Mouse (Mus musculus) MEL (cell line): Measurements from ENCODE around the gene Olfr1440. TPM values are rescaled to one million over a fixed set of nuclear protein-coding genes. Genes with fewer than 3 reads are reported as not detected.

Experiments used
- DNase-seq: peaks from one replicate; pipeline ENCODE4 v3.0.0; 2011; ENCODE audit warnings: low read depth, low spot score
- H3K27ac ChIP-seq: 2 replicates; pipeline ENCODE4 v1.5.1; 2012; ENCODE audit warnings: low read depth, mild to moderate bottlenecking, control low read depth, low read length, moderate library complexity; ENCODE audit not compliant: control insufficient read depth
- H3K27me3 ChIP-seq, 2 experiments: fragments of 150-350 bp in 1 of 2; sonication (generic) in 1 of 2; 2 replicates each; pipeline ENCODE4 v1.6.1; 2012; ENCODE audit warnings: low read length in 2 of 2, mild to moderate bottlenecking in 2 of 2, improper control_type of control experiment in 1 of 2, moderate library complexity in 1 of 2; ENCODE audit not compliant: insufficient read depth in 2 of 2, control insufficient read depth in 1 of 2
- H3K36me3 ChIP-seq, 2 experiments: 2 replicates each; pipeline ENCODE4 v1.6.1; 2012 to 2014; ENCODE audit warnings: low read length in 2 of 2, improper control_type of control experiment in 1 of 2, inconsistent platforms in 1 of 2, mild to moderate bottlenecking in 1 of 2; ENCODE audit not compliant: insufficient read depth in 2 of 2, control insufficient read depth in 1 of 2
- H3K4me1 ChIP-seq, 2 experiments: fragments of 150-350 bp in 1 of 2; sonication (generic) in 1 of 2; 2 replicates each; pipeline ENCODE4 v1.6.1; 2012; ENCODE audit warnings: low read length in 2 of 2, improper control_type of control experiment in 1 of 2, mild to moderate bottlenecking in 1 of 2; ENCODE audit not compliant: insufficient read depth in 2 of 2, control insufficient read depth in 1 of 2
- H3K4me3 ChIP-seq, 2 experiments: fragments of 150-350 bp in 1 of 2; sonication (generic) in 1 of 2; 2 replicates each; pipeline ENCODE4 v1.5.1; 2012; ENCODE audit warnings: low read depth in 2 of 2, low read length in 2 of 2, mild to moderate bottlenecking in 2 of 2, moderate library complexity in 2 of 2, control low read depth in 1 of 2, improper control_type of control experiment in 1 of 2; ENCODE audit not compliant: control insufficient read depth in 1 of 2, insufficient read depth in 1 of 2
- H3K79me2 ChIP-seq: 2 replicates; pipeline ENCODE4 v1.6.1; 2012; ENCODE audit warnings: mild to moderate bottlenecking, low read length, moderate library complexity; ENCODE audit not compliant: control insufficient read depth, poor library complexity, insufficient read depth
- H3K9ac ChIP-seq: 2 replicates; pipeline ENCODE4 v1.6.1; 2012; ENCODE audit warnings: low read depth, mild to moderate bottlenecking, control low read depth, low read length, moderate library complexity; ENCODE audit not compliant: control insufficient read depth, poor library complexity, severe bottlenecking
- H3K9me3 ChIP-seq: fragments of 150-350 bp; sonication (generic); replicated peaks from 2 replicates; pipeline ENCODE4 v1.6.1; 2012; ENCODE audit warnings: mild to moderate bottlenecking, low read length, improper control_type of control experiment, moderate library complexity; ENCODE audit not compliant: insufficient read depth
- BHLHE40 ChIP-seq: IDR thresholded peaks from 2 replicates; pipeline ENCODE4 v1.6.1; 2012; ENCODE audit warnings: low read depth, mild to moderate bottlenecking, inconsistent platforms, low read length, improper control_type of control experiment, borderline replicate concordance
- CHD1 ChIP-seq: IDR thresholded peaks from 2 replicates; pipeline ENCODE4 v1.6.1; 2012; ENCODE audit warnings: low read depth, mild to moderate bottlenecking, inconsistent platforms, low read length, improper control_type of control experiment
- CHD2 ChIP-seq: IDR thresholded peaks from 2 replicates; pipeline ENCODE4 v1.6.1; 2011; ENCODE audit warnings: low read length, improper control_type of control experiment
- CTCF ChIP-seq, 3 experiments: IDR thresholded peaks in 2 of 3; conservative IDR thresholded peaks in 1 of 3; 2 replicates each; pipeline ENCODE4 v1.5.1; 2011 to 2012; ENCODE audit warnings: low read length in 3 of 3, low read depth in 2 of 3, mild to moderate bottlenecking in 2 of 3, improper control_type of control experiment in 1 of 3, inconsistent platforms in 1 of 3, mixed read lengths in 1 of 3, moderate library complexity in 1 of 3; ENCODE audit not compliant: control insufficient read depth in 1 of 3, insufficient read depth in 1 of 3, poor library complexity in 1 of 3, severe bottlenecking in 1 of 3
- E2F4 ChIP-seq: IDR thresholded peaks from 2 replicates; pipeline ENCODE4 v1.6.1; 2011; ENCODE audit warnings: low read depth, low read length, improper control_type of control experiment, borderline replicate concordance
- ELF1 ChIP-seq: IDR thresholded peaks from 2 replicates; pipeline ENCODE4 v1.6.1; 2014; ENCODE audit warnings: low read depth, mild to moderate bottlenecking, inconsistent platforms, low read length, improper control_type of control experiment, moderate library complexity
- ETS1 ChIP-seq: IDR thresholded peaks from 2 replicates; pipeline ENCODE4 v1.6.1; 2012; ENCODE audit warnings: low read depth, mild to moderate bottlenecking, inconsistent platforms, low read length, improper control_type of control experiment, moderate library complexity
- JUND ChIP-seq: IDR thresholded peaks from 2 replicates; pipeline ENCODE4 v1.6.1; 2011; ENCODE audit warnings: low read depth, mild to moderate bottlenecking, improper control_type of control experiment, low read length
- KAT2A ChIP-seq: conservative IDR thresholded peaks from 2 replicates; pipeline ENCODE4 v1.6.1; 2012; ENCODE audit warnings: low read depth, low read length, improper control_type of control experiment, inconsistent platforms
- MAFK ChIP-seq: IDR thresholded peaks from 2 replicates; pipeline ENCODE4 v1.6.1; 2011; ENCODE audit warnings: low read depth, mild to moderate bottlenecking, low read length, improper control_type of control experiment, borderline replicate concordance
- NELFE ChIP-seq: IDR thresholded peaks from 2 replicates; pipeline ENCODE4 v1.6.1; 2011; ENCODE audit warnings: low read depth, low read length, improper control_type of control experiment
- NRF1 ChIP-seq: IDR thresholded peaks from 2 replicates; pipeline ENCODE4 v1.6.1; 2014; ENCODE audit warnings: low read depth, mild to moderate bottlenecking, inconsistent platforms, low read length, improper control_type of control experiment, moderate library complexity; ENCODE audit not compliant: poor library complexity, insufficient read depth, severe bottlenecking
- POLR2AphosphoS2 ChIP-seq: IDR thresholded peaks from 2 replicates; pipeline ENCODE4 v1.6.1; 2011; ENCODE audit warnings: low read length, improper control_type of control experiment
- RAD21 ChIP-seq: IDR thresholded peaks from 2 replicates; pipeline ENCODE4 v1.6.1; 2011; ENCODE audit warnings: mild to moderate bottlenecking, low read depth, low read length, improper control_type of control experiment
- SIN3A ChIP-seq: IDR thresholded peaks from 2 replicates; pipeline ENCODE4 v1.6.1; 2012; ENCODE audit warnings: low read length, improper control_type of control experiment, inconsistent platforms
- SMC3 ChIP-seq: IDR thresholded peaks from 2 replicates; pipeline ENCODE4 v1.6.1; 2011; ENCODE audit warnings: low read depth, low read length, improper control_type of control experiment
- TBP ChIP-seq: IDR thresholded peaks from 2 replicates; pipeline ENCODE4 v1.8.0; 2011; ENCODE audit warnings: low read depth, low read length, improper control_type of control experiment
- TCF12 ChIP-seq: IDR thresholded peaks from 2 replicates; pipeline ENCODE4 v1.6.1; 2014; ENCODE audit warnings: low read depth, mild to moderate bottlenecking, inconsistent platforms, low read length, improper control_type of control experiment, moderate library complexity
- UBTF ChIP-seq: IDR thresholded peaks from 2 replicates; pipeline ENCODE4 v1.6.1; 2012; ENCODE audit warnings: low read depth, mild to moderate bottlenecking, inconsistent platforms, low read length, improper control_type of control experiment, moderate library complexity, borderline replicate concordance; ENCODE audit not compliant: insufficient read depth
- ZC3H11A ChIP-seq: IDR thresholded peaks from 2 replicates; pipeline ENCODE4 v1.6.1; 2012; ENCODE audit warnings: low read depth, mild to moderate bottlenecking, inconsistent platforms, low read length, improper control_type of control experiment
- ZMIZ1 ChIP-seq: IDR thresholded peaks from 2 replicates; pipeline ENCODE4 v1.6.1; 2012; ENCODE audit warnings: low read depth, mild to moderate bottlenecking, inconsistent platforms, low read length, improper control_type of control experiment, moderate library complexity
- ZNF384 ChIP-seq: IDR thresholded peaks from 2 replicates; pipeline ENCODE4 v1.6.1; 2012; ENCODE audit warnings: low read depth, mild to moderate bottlenecking, inconsistent platforms, low read length, improper control_type of control experiment
- polyA plus RNA-seq, 2 experiments: library from polyadenylated mRNA; stranded (reverse) in 1 of 2; unstranded in 1 of 2; fragments of >175 nt in 1 of 2; fragments of >200 nt in 1 of 2; gene quantifications; 2 replicates each; pipeline versions ENCODE4 v1.2.1 to v1.2.4; 2012; ENCODE audit warnings: low replicate concordance in 2 of 2, low read depth in 1 of 2; ENCODE audit not compliant: insufficient read length in 2 of 2, insufficient read depth in 1 of 2, missing spikeins in 1 of 2
- total RNA-seq: library from RNA; depleted of rRNA; stranded (reverse); fragments of 300-350 nt; gene quantifications from 2 replicates; pipeline ENCODE4 v1.2.3, GENCODE M21; 2012; rRNA removed

Olfr1440 gene
- total RNA-seq (not detected in 2 replicates), polyA plus RNA-seq (under 1 TPM in 1 of 2 experiments, not detected in 1; 0.01 TPM)

DNA sequence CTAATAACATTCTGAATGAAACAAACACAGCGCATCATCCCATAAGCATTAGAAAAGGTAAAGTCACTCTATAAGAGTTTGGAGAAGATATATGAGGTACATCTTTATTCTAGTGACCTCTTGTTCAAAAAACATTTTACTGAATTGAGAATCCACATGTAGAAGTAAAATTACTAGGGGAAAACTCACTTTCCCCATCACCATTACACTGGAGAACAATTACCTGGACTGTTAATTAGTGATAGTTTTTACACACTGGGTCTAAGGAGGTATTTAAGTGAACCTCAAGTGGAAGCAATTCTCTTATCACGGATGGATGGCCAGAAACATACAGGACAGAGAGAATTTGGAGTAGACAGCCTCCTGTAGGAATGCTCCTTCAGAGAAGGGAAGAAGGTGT, at the start of gene Olfr1440:
Gene Olfr1440, plus strand, starts transcription at position 301 of the 400 bp plus-strand sequence.
- no peak within 1 kb of the TSS for H3K4me3 ChIP-seq
- H3K27ac ChIP-seq = no peak within 1 kb of the TSS
- H3K9ac ChIP-seq = no peak within 1 kb of the TSS
- H3K79me2 ChIP-seq = no peaks in the 10 kb centered on the region
- no peaks in the 10 kb centered on the region for H3K9me3 ChIP-seq
- H3K4me1 ChIP-seq = no peaks in the 10 kb centered on the region
- no peak for DNase-seq
- TF ChIP-seq NELFE = no peak
- no peak for TF ChIP-seq SMC3
- no peak for TF ChIP-seq MAFK
- H3K36me3 ChIP-seq = no peaks in the 10 kb centered on the region
- H3K27me3 ChIP-seq = no peaks in the 10 kb centered on the region

DNA sequence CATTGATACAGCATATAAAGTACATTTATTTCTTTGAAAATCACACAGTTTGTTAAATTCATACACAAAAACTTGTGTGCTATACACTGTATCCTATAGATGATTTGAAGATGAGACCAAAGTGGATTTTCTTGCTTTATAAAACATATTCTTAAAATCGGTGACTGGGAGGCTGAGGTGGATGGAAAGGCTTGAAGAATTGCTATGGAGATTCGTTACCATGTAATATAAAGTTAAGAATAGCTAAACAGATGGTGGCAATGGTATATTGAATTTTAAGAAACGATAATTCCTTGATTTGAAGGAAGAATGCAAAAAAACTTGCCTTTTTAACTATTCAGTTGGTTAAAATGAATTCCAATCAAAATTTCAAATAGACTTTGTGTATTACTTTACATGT, 14.1 kb upstream of the Olfr1440 start:
- TF ChIP-seq NRF1 = no peak
- no peak for TF ChIP-seq SMC3
- no peak for TF ChIP-seq CHD1
- no peak for TF ChIP-seq TCF12
- no peak for TF ChIP-seq CHD2
- no peak for TF ChIP-seq ZNF384
- no peaks in the 10 kb centered on the region for H3K79me2 ChIP-seq
- H3K4me1 ChIP-seq = no peaks in the 10 kb centered on the region
- no peak overlapping the region for H3K9ac ChIP-seq
- no peaks in the 10 kb centered on the region for H3K27me3 ChIP-seq
- no peak for DNase-seq
- no peak overlapping the region for H3K4me3 ChIP-seq
- H3K9me3 ChIP-seq = no peaks in the 10 kb centered on the region
- no peak overlapping the region for H3K27ac ChIP-seq
- no peaks in the 10 kb centered on the region for H3K36me3 ChIP-seq

DNA sequence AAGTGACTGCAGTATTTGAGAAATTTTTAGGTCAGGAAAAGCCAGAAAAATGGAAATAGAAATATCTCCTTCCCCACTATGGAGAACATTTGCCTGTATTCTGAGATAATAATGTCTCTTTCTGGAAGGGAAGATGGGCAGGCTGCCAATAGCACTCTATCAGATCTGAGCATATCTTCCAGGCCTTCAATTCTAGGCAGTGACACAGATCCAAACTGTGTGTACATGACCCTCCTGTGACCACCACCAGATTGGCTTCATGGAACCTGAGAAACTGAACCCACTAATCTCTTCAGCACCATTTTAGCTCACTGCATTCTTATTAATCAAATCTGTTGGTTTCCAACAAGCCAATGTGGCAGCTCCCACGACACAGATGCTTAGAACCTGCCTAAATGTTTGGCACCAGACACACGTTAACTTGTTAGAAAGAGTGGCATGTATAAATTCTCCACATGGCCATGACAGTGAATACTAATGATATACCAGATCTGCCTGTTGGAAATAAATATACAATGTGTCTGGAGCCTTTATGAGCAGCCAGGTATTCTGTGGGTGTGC, 12.5 kb upstream of the Olfr1440 start:
- no peaks in the 10 kb centered on the region for H3K27me3 ChIP-seq
- TF ChIP-seq POLR2AphosphoS2 (no peak), CTCF (IDR thresholded peaks at IDR 0.05 in 2 of 3, conservative IDR thresholded peaks at IDR 0.05 in 1 of 3; ENCODE audit: control insufficient read depth in 1 of 3, insufficient read depth in 1 of 3, low read depth in 2 of 3, low read length in 3 of 3, poor library complexity in 1 of 3, severe bottlenecking in 1 of 3) (no peak), RAD21 (no peak), E2F4 (no peak), ZC3H11A (no peak), JUND (no peak), ZMIZ1 (no peak), ETS1 (no peak), SIN3A (no peak), NELFE (no peak), BHLHE40 (no peak), UBTF (no peak), ELF1 (no peak), KAT2A (no peak), TCF12 (no peak), TBP (no peak)
- no peak overlapping the region for H3K4me3 ChIP-seq
- H3K27ac ChIP-seq = no peak overlapping the region
- H3K9ac ChIP-seq = no peak overlapping the region
- H3K9me3 ChIP-seq = no peaks in the 10 kb centered on the region
- no peaks in the 10 kb centered on the region for H3K36me3 ChIP-seq
- no peaks in the 10 kb centered on the region for H3K4me1 ChIP-seq
- DNase-seq = no peak
- no peaks in the 10 kb centered on the region for H3K79me2 ChIP-seq
